Mouse (Mus musculus): ENCODE data around the gene Rabgap1. TPM values are rescaled to one million over a fixed set of nuclear protein-coding genes. Genes with fewer than 3 reads are reported as not detected.

Gene Rabgap1
- polyA plus RNA-seq, 1 experiment, result 10.3 TPM

GRCm38 (mm10) chr2:37531639-37532038, 88.6 kb downstream of the Rabgap1 start:
- peaks cover 2% of the 10 kb centered on the region for H3K36me3 ChIP-seq (ENCODE audit: control insufficient read depth, insufficient read depth, low read length)
- no peaks in the 10 kb centered on the region for H3K4me1 ChIP-seq (ENCODE audit: control insufficient read depth, insufficient read depth, low read length)
- no peak for TF ChIP-seq POLR2A (IDR thresholded peaks at IDR 0.05; ENCODE audit: control insufficient read depth, low read depth, low read length)
- no peak for TF ChIP-seq CTCF (IDR thresholded peaks at IDR 0.05; ENCODE audit: control insufficient read depth, insufficient read depth, insufficient replicate concordance, low read depth, low read length)
- no peak overlapping the region for H3K4me3 ChIP-seq (ENCODE audit: control insufficient read depth, low read depth, low read length)
- no peak overlapping the region for H3K27ac ChIP-seq (ENCODE audit: control insufficient read depth, insufficient read depth, low read depth, low read length)
- no peaks in the 10 kb centered on the region for H3K27me3 ChIP-seq (ENCODE audit: control insufficient read depth, insufficient read depth, low read length)

- TF ChIP-seq POLR2A (IDR thresholded peaks at IDR 0.05; ENCODE audit: control insufficient read depth, low read depth, low read length) (no peak), CTCF (IDR thresholded peaks at IDR 0.05; ENCODE audit: control insufficient read depth, insufficient read depth, insufficient replicate concordance, low read depth, low read length) (no peak)
- Histone ChIP-seq H3K36me3 (ENCODE audit: control insufficient read depth, insufficient read depth, low read length) (no peaks in the 10 kb centered on the region), H3K27ac (ENCODE audit: control insufficient read depth, insufficient read depth, low read depth, low read length) (no peak overlapping the region), H3K4me1 (ENCODE audit: control insufficient read depth, insufficient read depth, low read length) (no peaks in the 10 kb centered on the region), H3K27me3 (ENCODE audit: control insufficient read depth, insufficient read depth, low read length) (no peaks in the 10 kb centered on the region), H3K4me3 (ENCODE audit: control insufficient read depth, low read depth, low read length) (no peak overlapping the region)
These were observed 106.4 kb downstream of the Rabgap1 start for GRCm38 (mm10) chr2:37549346-37550012.

GRCm38 (mm10) chr2:37556366-37556765, 113.3 kb downstream of the Rabgap1 start:
- H3K4me3 ChIP-seq (ENCODE audit: control insufficient read depth, low read depth, low read length), result no peak overlapping the region
- H3K36me3 ChIP-seq (ENCODE audit: control insufficient read depth, insufficient read depth, low read length), result no peaks in the 10 kb centered on the region
- no peaks in the 10 kb centered on the region for H3K27me3 ChIP-seq (ENCODE audit: control insufficient read depth, insufficient read depth, low read length)
- no peak overlapping the region for H3K27ac ChIP-seq (ENCODE audit: control insufficient read depth, insufficient read depth, low read depth, low read length)
- H3K4me1 ChIP-seq (ENCODE audit: control insufficient read depth, insufficient read depth, low read length), result no peaks in the 10 kb centered on the region
- TF ChIP-seq CTCF (IDR thresholded peaks at IDR 0.05; ENCODE audit: control insufficient read depth, insufficient read depth, insufficient replicate concordance, low read depth, low read length) (no peak), POLR2A (IDR thresholded peaks at IDR 0.05; ENCODE audit: control insufficient read depth, low read depth, low read length) (no peak)

GRCm38 (mm10) chr2:37565579-37565978, 122.5 kb downstream of the Rabgap1 start:
- peaks cover 2% of the 10 kb centered on the region; the same call in 1 of the 2 replicates for H3K36me3 ChIP-seq (ENCODE audit: control insufficient read depth, insufficient read depth, low read length)
- no peak overlapping the region for H3K4me3 ChIP-seq (ENCODE audit: control insufficient read depth, low read depth, low read length)

GRCm38 (mm10) chr2:37566035-37566434, 123.0 kb downstream of the Rabgap1 start:
- H3K27ac ChIP-seq (ENCODE audit: control insufficient read depth, insufficient read depth, low read depth, low read length), result no peak overlapping the region
- no peaks in the 10 kb centered on the region for H3K4me1 ChIP-seq (ENCODE audit: control insufficient read depth, insufficient read depth, low read length)
- no peaks in the 10 kb centered on the region for H3K27me3 ChIP-seq (ENCODE audit: control insufficient read depth, insufficient read depth, low read length)
- TF ChIP-seq POLR2A (IDR thresholded peaks at IDR 0.05; ENCODE audit: control insufficient read depth, low read depth, low read length) (no peak), CTCF (IDR thresholded peaks at IDR 0.05; ENCODE audit: control insufficient read depth, insufficient read depth, insufficient replicate concordance, low read depth, low read length) (no peak)
- H3K4me3 ChIP-seq (ENCODE audit: control insufficient read depth, low read depth, low read length), result no peak overlapping the region
- peaks cover 2% of the 10 kb centered on the region; the same call in 1 of the 2 replicates for H3K36me3 ChIP-seq (ENCODE audit: control insufficient read depth, insufficient read depth, low read length)

More at GRCm38 (mm10) chr2:37565579-37565978, 122.5 kb downstream of the Rabgap1 start:
- H3K27ac ChIP-seq (ENCODE audit: control insufficient read depth, insufficient read depth, low read depth, low read length), result no peak overlapping the region
- no peaks in the 10 kb centered on the region for H3K4me1 ChIP-seq (ENCODE audit: control insufficient read depth, insufficient read depth, low read length)
- no peaks in the 10 kb centered on the region for H3K27me3 ChIP-seq (ENCODE audit: control insufficient read depth, insufficient read depth, low read length)
- TF ChIP-seq POLR2A (IDR thresholded peaks at IDR 0.05; ENCODE audit: control insufficient read depth, low read depth, low read length) (no peak), CTCF (IDR thresholded peaks at IDR 0.05; ENCODE audit: control insufficient read depth, insufficient read depth, insufficient replicate concordance, low read depth, low read length) (no peak)

GRCm38 (mm10) chr2:37569888-37570287, 126.8 kb downstream of the Rabgap1 start:
- Histone ChIP-seq H3K36me3 (ENCODE audit: control insufficient read depth, insufficient read depth, low read length) (peaks cover 2% of the 10 kb centered on the region; the same call in 1 of the 2 replicates), H3K27me3 (ENCODE audit: control insufficient read depth, insufficient read depth, low read length) (no peaks in the 10 kb centered on the region), H3K4me1 (ENCODE audit: control insufficient read depth, insufficient read depth, low read length) (no peaks in the 10 kb centered on the region), H3K4me3 (ENCODE audit: control insufficient read depth, low read depth, low read length) (no peak overlapping the region), H3K27ac (ENCODE audit: control insufficient read depth, insufficient read depth, low read depth, low read length) (no peak overlapping the region)
- TF ChIP-seq POLR2A (IDR thresholded peaks at IDR 0.05; ENCODE audit: control insufficient read depth, low read depth, low read length), result no peak
- no peak for TF ChIP-seq CTCF (IDR thresholded peaks at IDR 0.05; ENCODE audit: control insufficient read depth, insufficient read depth, insufficient replicate concordance, low read depth, low read length)

GRCm38 (mm10) chr2:37570703-37571102, 127.6 kb downstream of the Rabgap1 start:
- no peaks in the 10 kb centered on the region for H3K4me1 ChIP-seq (ENCODE audit: control insufficient read depth, insufficient read depth, low read length)
- no peaks in the 10 kb centered on the region for H3K27me3 ChIP-seq (ENCODE audit: control insufficient read depth, insufficient read depth, low read length)
- H3K27ac ChIP-seq (ENCODE audit: control insufficient read depth, insufficient read depth, low read depth, low read length), result no peak overlapping the region
- no peak overlapping the region for H3K4me3 ChIP-seq (ENCODE audit: control insufficient read depth, low read depth, low read length)
- H3K36me3 ChIP-seq (ENCODE audit: control insufficient read depth, insufficient read depth, low read length), result peaks cover 2% of the 10 kb centered on the region; the same call in 1 of the 2 replicates
- TF ChIP-seq POLR2A (IDR thresholded peaks at IDR 0.05; ENCODE audit: control insufficient read depth, low read depth, low read length), result no peak
- no peak for TF ChIP-seq CTCF (IDR thresholded peaks at IDR 0.05; ENCODE audit: control insufficient read depth, insufficient read depth, insufficient replicate concordance, low read depth, low read length)

Data from testis, adult 2 months (tissue).